Comparison of ENCODE assay signal across 8 mouse cellular contexts in genomic region chr7:27402675-27403074, GRCm38 (mm10). TPM values are rescaled to one million over a fixed set of nuclear protein-coding genes. Genes with fewer than 3 reads are reported as not detected.
DNase-seq lines count a peak whose midpoint lies in the region; ATAC-seq and TF ChIP-seq lines count a peak whose summit lies in the region.

No protein-coding gene starts in this region.

- ATAC-seq in forebrain, embryonic 13.5 days: peak; percentile 55; the same call in 1 of the 2 replicates
- no peak for ATAC-seq in forebrain, embryonic 16.5 days
- ATAC-seq in Patski: no peak
- 0 out of 2 replicates have a peak, but pooled peaks have one; percentile 27 for ATAC-seq in monocyte, adult 5-6 weeks (replicated peaks; ENCODE audit: insufficient number of reproducible peaks, low FRiP score, low TSS enrichment, poor library complexity, severe bottlenecking)
- ATAC-seq in stomach, postnatal 0 days (ENCODE audit: low FRiP score, low TSS enrichment): peak; percentile 77

- H3K4me2 ChIP-seq in forebrain, embryonic 13.5 days: peak overlapping the region; percentile 5; the same call in 1 of the 2 replicates
- H3K4me2 ChIP-seq in forebrain, embryonic 16.5 days (ENCODE audit: low read length): no peak overlapping the region
- H3K4me2 ChIP-seq in stomach, postnatal 0 days (replicated peaks; ENCODE audit: low read depth): no peak overlapping the region

- POLR2A ChIA-PET in Patski (lab: Charles Lee): interaction anchor here (0.6 kb wide), 1 partner anchor 109 kb away, joined by 3 read pairs; no protein-coding TSS in a partner anchor

- peak; percentile 67 for TF ChIP-seq CTCF in Patski (IDR thresholded peaks at IDR 0.05)
- TF ChIP-seq CTCF in stomach, postnatal 0 days (IDR thresholded peaks at IDR 0.05; ENCODE audit: low read depth): peak; percentile 83

- H3K9me3 ChIP-seq in forebrain, embryonic 13.5 days (replicated peaks): peaks cover 4% of the 10 kb centered on the region; the same call in 1 of the 2 replicates
- peaks cover 10% of the 10 kb centered on the region; the same call in 1 of the 2 replicates for H3K9me3 ChIP-seq in forebrain, embryonic 16.5 days (ENCODE audit: control insufficient read depth, low read length)
- H3K9me3 ChIP-seq in stomach, postnatal 0 days (ENCODE audit: control insufficient read depth, low read length): no peaks in the 10 kb centered on the region

- CTCF ChIA-PET in Patski (lab: Charles Lee): interaction anchor here (0.9 to 1.4 kb wide), 3 partner anchors 10 to 50 kb away, joined by 3 to 4 read pairs (median 4); no protein-coding TSS in a partner anchor

- intact Hi-C loops in heart, postnatal 10 days (cut with DNase I): no loop called here
- intact Hi-C loops in left cerebral cortex, postnatal 10 days (cut with DNase I): no loop called here

- no peak for TF ChIP-seq EP300 in stomach, postnatal 0 days (optimal IDR thresholded peaks at IDR 0.05)

- H3K9ac ChIP-seq in forebrain, embryonic 13.5 days: no peak overlapping the region
- no peak overlapping the region for H3K9ac ChIP-seq in forebrain, embryonic 16.5 days (replicated peaks; ENCODE audit: low read depth, low read length)
- H3K9ac ChIP-seq in stomach, postnatal 0 days (ENCODE audit: low read length): no peak overlapping the region

- in situ Hi-C loops in Patski (cut with MboI; ENCODE audit: low pct_unique_long_range_greater_than_20kb): no loop called here

- no peak for DNase-seq in Patski (ENCODE audit: low read depth, low spot score)
- peak; percentile 88 to 92 for DNase-seq in cerebellum, postnatal 25 days
- peak; percentile 54 to 74 for DNase-seq in heart, postnatal 10 days
- peak; percentile 52 to 72 for DNase-seq in left cerebral cortex, postnatal 10 days (ENCODE audit: extremely low spot score in 1 of 2, low spot score in 2 of 2)
- peak; percentile 83 for DNase-seq in stomach, postnatal 0 days (ENCODE audit: low spot score)

- 11% methylated on average over 16 of the region's 16 CpGs for WGBS in forebrain, embryonic 13.5 days
- 7% methylated on average over 16 of the region's 16 CpGs for WGBS in forebrain, embryonic 16.5 days
- WGBS in stomach, postnatal 0 days: 7% methylated on average over 16 of the region's 16 CpGs

- no peaks in the 10 kb centered on the region for H3K36me3 ChIP-seq in forebrain, embryonic 13.5 days (ENCODE audit: poor library complexity, severe bottlenecking)
- no peaks in the 10 kb centered on the region for H3K36me3 ChIP-seq in forebrain, embryonic 16.5 days (ENCODE audit: control insufficient read depth, insufficient read depth)
- H3K36me3 ChIP-seq in stomach, postnatal 0 days (ENCODE audit: control insufficient read depth, insufficient read depth, low read length): no peaks in the 10 kb centered on the region

- no peak overlapping the region for H3K27ac ChIP-seq in forebrain, embryonic 13.5 days
- no peak overlapping the region for H3K27ac ChIP-seq in forebrain, embryonic 16.5 days (ENCODE audit: low read length)
- H3K27ac ChIP-seq in stomach, postnatal 0 days (replicated peaks): no peak overlapping the region

- no peak overlapping the region for H3K4me3 ChIP-seq in forebrain, embryonic 13.5 days
- H3K4me3 ChIP-seq in forebrain, embryonic 16.5 days (replicated peaks; ENCODE audit: low read length): no peak overlapping the region
- no peak overlapping the region for H3K4me3 ChIP-seq in stomach, postnatal 0 days (ENCODE audit: low read depth, low read length)

- H3K4me1 ChIP-seq in forebrain, embryonic 13.5 days: 0 out of 2 replicates have a peak, but pooled peaks cover under 1% of the 10 kb centered on the region
- H3K4me1 ChIP-seq in forebrain, embryonic 16.5 days (replicated peaks; ENCODE audit: control insufficient read depth, insufficient read depth, low read length): peaks cover 5% of the 10 kb centered on the region
- no peaks in the 10 kb centered on the region for H3K4me1 ChIP-seq in stomach, postnatal 0 days (replicated peaks; ENCODE audit: control insufficient read depth, insufficient read depth)

- peaks cover 89% of the 10 kb centered on the region for H3K27me3 ChIP-seq in forebrain, embryonic 13.5 days
- peaks cover 71% of the 10 kb centered on the region for H3K27me3 ChIP-seq in forebrain, embryonic 16.5 days (replicated peaks; ENCODE audit: control insufficient read depth, insufficient read depth, low read length)
- peaks cover 39% of the 10 kb centered on the region for H3K27me3 ChIP-seq in Patski
- peaks cover 16% of the 10 kb centered on the region for H3K27me3 ChIP-seq in stomach, postnatal 0 days (ENCODE audit: control insufficient read depth, insufficient read depth, low read length)

RNA-seq across cellular contexts. Expression of gene Sptbn4, which starts 44.8 kb away (rescaled TPM):
- polyA plus RNA-seq in forebrain, embryonic 13.5 days (2015; fragmentation: Nextera tagmentation; extraction: Ambion mirVana): 0.43 and 0.71 TPM in 2 replicates
- polyA plus RNA-seq in forebrain, embryonic 16.5 days (2015; fragmentation: Nextera tagmentation; extraction: Ambion mirVana): 2.3 and 2.5 TPM in 2 replicates
- polyA plus RNA-seq in Patski (2021): 0.13 TPM
- total RNA-seq in heart, postnatal 10 days (2021): under 1 TPM; 0.74 to 0.87 TPM
- 10 to 100 TPM; 89.7 to 99.2 TPM for total RNA-seq in left cerebral cortex, postnatal 10 days (2021)
- total RNA-seq in monocyte, adult 5-6 weeks (2017): not detected in 3 replicates
- polyA plus RNA-seq in stomach, postnatal 0 days (2015; fragmentation: Nextera tagmentation; extraction: Ambion mirVana): 0.24 and 0.25 TPM in 2 replicates

RNA-seq across cellular contexts. Expression of gene Blvrb, which starts 45.1 kb away (rescaled TPM):
- 16.8 and 17.3 TPM in 2 replicates for polyA plus RNA-seq in forebrain, embryonic 13.5 days (2015; fragmentation: Nextera tagmentation; extraction: Ambion mirVana)
- 14.9 and 16.8 TPM in 2 replicates for polyA plus RNA-seq in forebrain, embryonic 16.5 days (2015; fragmentation: Nextera tagmentation; extraction: Ambion mirVana)
- 20.3 TPM for polyA plus RNA-seq in Patski (2021)
- 10 to 100 TPM; 38.2 to 40.8 TPM for total RNA-seq in heart, postnatal 10 days (2021)
- total RNA-seq in left cerebral cortex, postnatal 10 days (2021): 10 to 100 TPM; 11.8 to 12.7 TPM
- total RNA-seq in monocyte, adult 5-6 weeks (2017): 20.7 to 49.1 TPM (median 37.2 TPM) in 3 replicates
- 97.3 and 103 TPM in 2 replicates for polyA plus RNA-seq in stomach, postnatal 0 days (2015; fragmentation: Nextera tagmentation; extraction: Ambion mirVana)

RNA-seq across cellular contexts. Expression of gene Gm20479, which starts 45.5 kb away (rescaled TPM):
- polyA plus RNA-seq in forebrain, embryonic 13.5 days (2015; fragmentation: Nextera tagmentation; extraction: Ambion mirVana): 0.62 TPM in 1 of 2 replicates, not detected in the other
- not detected in 2 replicates for polyA plus RNA-seq in forebrain, embryonic 16.5 days (2015; fragmentation: Nextera tagmentation; extraction: Ambion mirVana)
- 0.64 TPM for polyA plus RNA-seq in Patski (2021)
- under 1 TPM in 1 of 2 experiments, not detected in 1; 0.99 TPM for total RNA-seq in heart, postnatal 10 days (2021)
- total RNA-seq in left cerebral cortex, postnatal 10 days (2021): not detected
- total RNA-seq in monocyte, adult 5-6 weeks (2017): not detected in 3 replicates
- 0.28 and 0.57 TPM in 2 replicates for polyA plus RNA-seq in stomach, postnatal 0 days (2015; fragmentation: Nextera tagmentation; extraction: Ambion mirVana)

RNA-seq across cellular contexts. Expression of gene Shkbp1, which starts 46.9 kb away (rescaled TPM):
- polyA plus RNA-seq in forebrain, embryonic 13.5 days (2015; fragmentation: Nextera tagmentation; extraction: Ambion mirVana): 85.4 and 89.3 TPM in 2 replicates
- polyA plus RNA-seq in forebrain, embryonic 16.5 days (2015; fragmentation: Nextera tagmentation; extraction: Ambion mirVana): 88.1 and 95.5 TPM in 2 replicates
- 24.7 TPM for polyA plus RNA-seq in Patski (2021)
- 10 to 100 TPM; 13.8 to 17.5 TPM for total RNA-seq in heart, postnatal 10 days (2021)
- total RNA-seq in left cerebral cortex, postnatal 10 days (2021): 10 to 100 TPM; 24.7 to 27.9 TPM
- 33.3 to 47.0 TPM (median 39.9 TPM) in 3 replicates for total RNA-seq in monocyte, adult 5-6 weeks (2017)
- polyA plus RNA-seq in stomach, postnatal 0 days (2015; fragmentation: Nextera tagmentation; extraction: Ambion mirVana): 26.3 and 27.3 TPM in 2 replicates

Comparison
In these comparisons a context has a peak if more than half of its experiments do, and no peak if none do; other contexts are left out.
1. ATAC-seq: peak in forebrain, embryonic 13.5 days (single experiment), monocyte, adult 5-6 weeks (single experiment) and stomach, postnatal 0 days (single experiment); none in forebrain, embryonic 16.5 days (single experiment) and Patski (single experiment).